Mouse (Mus musculus) E14TG2a.4 (cell line): ENCODE measurements around the gene Spaca4.

ENCODE experiments used
- H3K27me3 ChIP-seq: 2 replicates; pipeline ENCODE4 v1.6.1; 2014; ENCODE audit warnings: low read length, control low read depth; ENCODE audit not compliant: insufficient read depth
- H3K36me3 ChIP-seq: 2 replicates; pipeline ENCODE4 v1.6.1; 2014; ENCODE audit warnings: low read length, control low read depth; ENCODE audit not compliant: insufficient read depth
- H3K4me1 ChIP-seq: replicated peaks from 2 replicates; pipeline ENCODE4 v1.6.1; 2014; ENCODE audit warnings: low read depth, low read length, control low read depth
- H3K4me3 ChIP-seq: replicated peaks from 2 replicates; pipeline ENCODE4 v1.5.1; 2014; ENCODE audit warnings: mild to moderate bottlenecking, low read length
- H3K9me3 ChIP-seq: 2 replicates; pipeline ENCODE4 v1.6.1; 2014; ENCODE audit warnings: low read length, control low read depth
- CTCF ChIP-seq: conservative IDR thresholded peaks from 2 replicates; pipeline ENCODE4 v1.5.1; 2014; ENCODE audit warnings: low read length
- NANOG ChIP-seq: IDR thresholded peaks from 2 replicates; pipeline ENCODE4 v1.6.1; 2014; ENCODE audit warnings: borderline replicate concordance, low read length, mixed read lengths
- POU5F1 ChIP-seq: IDR thresholded peaks from 2 replicates; pipeline ENCODE4 v1.6.1; 2014; ENCODE audit warnings: low read length, borderline replicate concordance

The Spaca4 gene

GRCm38 (mm10) chr7:45723301-45723700 is 2.3 kb downstream of the Spaca4 start:
- peaks cover 90% of the 10 kb centered on the region for H3K36me3 ChIP-seq
- TF ChIP-seq NANOG = no peak
- no peak for TF ChIP-seq POU5F1
- TF ChIP-seq CTCF = no peak
- peaks cover 60% of the 10 kb centered on the region for H3K4me1 ChIP-seq
- no peaks in the 10 kb centered on the region for H3K9me3 ChIP-seq
- H3K27me3 ChIP-seq = no peaks in the 10 kb centered on the region
- H3K4me3 ChIP-seq = no peak overlapping the region

- Histone ChIP-seq H3K36me3 (peaks cover 92% of the 10 kb centered on the region), H3K4me1 (peaks cover 60% of the 10 kb centered on the region), H3K27me3 (no peaks in the 10 kb centered on the region), H3K9me3 (no peaks in the 10 kb centered on the region), H3K4me3 (no peak overlapping the region)
- no peak for TF ChIP-seq CTCF
- no peak for TF ChIP-seq POU5F1
- TF ChIP-seq NANOG = no peak
Measured at GRCm38 (mm10) chr7:45722348-45722713, 3.3 kb downstream of the Spaca4 start.

DNA sequence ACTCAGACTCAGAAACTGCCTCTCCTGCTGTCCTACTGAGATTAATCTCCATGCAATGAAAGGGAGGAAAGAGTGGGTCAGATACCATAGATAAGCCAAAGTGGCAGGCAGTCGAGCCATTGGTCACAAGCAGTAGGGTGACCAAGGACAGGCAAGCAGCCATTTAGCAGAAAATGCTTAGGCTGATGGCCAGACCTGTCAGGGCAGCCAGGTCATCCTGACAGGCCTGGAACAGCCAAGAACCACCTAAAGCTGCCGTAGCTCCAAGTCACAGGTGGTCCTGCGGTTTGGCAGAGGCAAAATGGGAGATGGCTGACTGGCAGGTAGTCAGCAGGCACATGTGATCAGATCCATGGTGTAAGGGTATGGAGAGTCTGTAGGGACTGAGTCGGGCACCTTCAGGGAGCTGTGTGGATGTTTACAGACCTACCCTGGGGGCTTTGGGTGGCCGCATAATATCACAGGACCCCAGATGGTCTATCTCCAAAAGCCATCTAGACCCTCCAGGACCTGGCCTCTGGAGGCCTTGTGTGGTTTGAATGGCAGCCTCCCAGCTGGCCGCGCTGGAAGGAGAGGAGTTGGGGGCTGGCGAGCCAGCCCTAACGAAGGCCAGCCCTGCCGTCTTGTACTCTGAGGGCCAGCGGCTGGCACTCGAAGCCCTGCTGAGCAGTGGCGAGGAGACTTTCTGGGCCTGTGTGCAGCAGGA is 3.8 kb downstream of the Spaca4 start:
- Histone ChIP-seq H3K27me3 (no peaks in the 10 kb centered on the region), H3K4me1 (peaks cover 64% of the 10 kb centered on the region), H3K9me3 (no peaks in the 10 kb centered on the region), H3K36me3 (peaks cover 86% of the 10 kb centered on the region), H3K4me3 (no peak overlapping the region)
- TF ChIP-seq CTCF = no peak
- TF ChIP-seq POU5F1 = no peak
- no peak for TF ChIP-seq NANOG

GRCm38 (mm10) chr7:45721234-45721571 is 4.4 kb downstream of the Spaca4 start:
- TF ChIP-seq NANOG (no peak), POU5F1 (no peak), CTCF (no peak)
- no peaks in the 10 kb centered on the region for H3K27me3 ChIP-seq
- peaks cover 85% of the 10 kb centered on the region for H3K36me3 ChIP-seq
- H3K4me3 ChIP-seq = peak overlapping the region; percentile 99
- no peaks in the 10 kb centered on the region for H3K9me3 ChIP-seq
- peaks cover 70% of the 10 kb centered on the region for H3K4me1 ChIP-seq

GRCm38 (mm10) chr7:45720413-45721233 is 5.0 kb downstream of the Spaca4 start, which contains the start of gene Fam83e:
Gene Fam83e, plus strand, starts transcription at chr7:45721212.
- peak; percentile 34; the same call in 1 of the 2 replicates for TF ChIP-seq CTCF
- TF ChIP-seq NANOG = no peak
- Histone ChIP-seq H3K36me3 (peaks cover 82% of the 10 kb centered on the region), H3K4me1 (peaks cover 71% of the 10 kb centered on the region), H3K27me3 (no peaks in the 10 kb centered on the region), H3K9me3 (no peaks in the 10 kb centered on the region), H3K4me3 (peak within 1 kb of the TSS; percentile 99)

GRCm38 (mm10) chr7:45719738-45720412 is 5.7 kb downstream of the Spaca4 start:
- Histone ChIP-seq H3K36me3 (peaks cover 75% of the 10 kb centered on the region), H3K27me3 (no peaks in the 10 kb centered on the region), H3K4me1 (peaks cover 67% of the 10 kb centered on the region), H3K4me3 (peak overlapping the region; percentile 99), H3K9me3 (no peaks in the 10 kb centered on the region)
- no peak for TF ChIP-seq CTCF
- no peak for TF ChIP-seq POU5F1
- TF ChIP-seq NANOG = no peak

DNA sequence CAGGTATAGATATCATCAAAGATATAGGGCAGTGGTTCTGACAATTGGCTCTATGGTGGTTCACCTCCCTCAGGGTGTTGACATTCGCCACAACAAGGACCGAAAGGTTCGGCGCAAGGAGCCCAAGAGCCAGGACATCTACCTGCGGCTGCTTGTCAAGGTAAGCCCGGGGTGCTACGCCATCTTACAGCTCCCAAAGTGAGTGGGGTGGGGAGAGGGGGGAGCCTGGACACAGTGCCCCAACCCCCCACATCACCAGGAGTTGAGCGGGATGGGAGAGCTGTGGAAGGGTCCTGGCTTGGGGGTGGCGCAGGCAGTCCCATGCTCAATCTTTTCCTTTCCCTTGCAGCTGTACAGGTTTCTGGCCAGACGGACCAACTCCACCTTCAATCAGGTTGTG is 6.4 kb downstream of the Spaca4 start:
- Histone ChIP-seq H3K4me1 (peaks cover 66% of the 10 kb centered on the region), H3K4me3 (peak overlapping the region; percentile 99), H3K27me3 (no peaks in the 10 kb centered on the region), H3K9me3 (no peaks in the 10 kb centered on the region), H3K36me3 (peaks cover 69% of the 10 kb centered on the region)
- TF ChIP-seq NANOG (no peak), POU5F1 (no peak), CTCF (no peak)

- H3K4me1 ChIP-seq = peaks cover 68% of the 10 kb centered on the region
- H3K27me3 ChIP-seq = no peaks in the 10 kb centered on the region
- no peak for TF ChIP-seq POU5F1
- TF ChIP-seq NANOG = no peak
- TF ChIP-seq CTCF = no peak
- H3K9me3 ChIP-seq = no peaks in the 10 kb centered on the region
- peaks cover 69% of the 10 kb centered on the region for H3K36me3 ChIP-seq
- peak overlapping the region; percentile 99 for H3K4me3 ChIP-seq
Measured at GRCm38 (mm10) chr7:45718331-45718730, 7.3 kb downstream of the Spaca4 start.

GRCm38 (mm10) chr7:45717918-45718297 is 7.7 kb downstream of the Spaca4 start, which contains the start of gene Sphk2:
Gene Sphk2, minus strand, starts transcription at chr7:45718002.
- H3K4me3 ChIP-seq = peak within 1 kb of the TSS; percentile 99
- no peak for TF ChIP-seq CTCF
- TF ChIP-seq POU5F1 = no peak
- no peak for TF ChIP-seq NANOG

More at GRCm38 (mm10) chr7:45717918-45718297, 7.7 kb downstream of the Spaca4 start, which contains the start of gene Sphk2:
- H3K9me3 ChIP-seq = no peaks in the 10 kb centered on the region
- peaks cover 69% of the 10 kb centered on the region for H3K36me3 ChIP-seq
- H3K4me1 ChIP-seq = peaks cover 71% of the 10 kb centered on the region
- no peaks in the 10 kb centered on the region for H3K27me3 ChIP-seq
